Mouse (Mus musculus): ENCODE data around the gene Gucy2c. TPM values are rescaled to one million over a fixed set of nuclear protein-coding genes. Genes with fewer than 3 reads are reported as not detected.

Gucy2c gene
- 0.05 and 0.10 TPM in 2 replicates for polyA plus RNA-seq (2016; fragmentation: Nextera tagmentation; extraction: Ambion mirVana)

DNA sequence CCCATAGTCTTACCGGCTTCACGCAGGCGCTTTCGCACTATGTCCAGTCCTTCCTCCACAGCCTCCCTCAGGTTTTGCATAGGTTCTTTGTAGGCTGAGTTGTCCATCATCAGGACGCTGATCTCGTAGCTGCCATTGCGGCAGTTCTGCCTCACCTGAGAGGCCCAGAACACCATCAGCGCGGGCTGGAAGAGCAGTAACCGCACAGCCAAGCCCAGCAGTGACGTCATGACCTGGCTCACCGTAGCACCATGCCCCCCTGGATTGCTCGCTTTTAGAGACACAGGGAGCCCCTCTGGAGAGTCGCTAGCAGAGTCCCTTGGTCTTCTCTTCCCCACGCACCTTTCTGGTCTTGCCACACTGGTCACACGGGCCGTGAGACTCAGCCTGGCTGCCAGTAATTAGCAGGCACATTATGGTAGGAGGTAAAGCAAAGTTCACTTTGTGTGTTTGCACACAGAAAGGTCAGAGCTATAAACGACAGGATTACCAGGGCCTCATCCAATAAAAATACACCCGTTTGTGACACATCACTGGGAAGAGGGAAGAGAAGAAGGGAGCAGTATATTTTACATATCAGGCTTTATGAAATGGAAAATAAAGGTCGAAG lies at the start of gene Gucy2c:
Gene Gucy2c, minus strand, starts transcription at position 389 of the 610 bp plus-strand sequence.
- H3K4me3 ChIP-seq: no peak within 1 kb of the TSS
- no peak within 1 kb of the TSS for H3K4me2 ChIP-seq (replicated peaks)
- no peaks in the 10 kb centered on the region for H3K4me1 ChIP-seq
- H3K27me3 ChIP-seq: no peaks in the 10 kb centered on the region
- no peak for ATAC-seq (ENCODE audit: low FRiP score)
- H3K27ac ChIP-seq: no peak within 1 kb of the TSS
- H3K36me3 ChIP-seq: no peaks in the 10 kb centered on the region
- 84% methylated on average over 20 of the region's 20 CpGs for WGBS
- no peak within 1 kb of the TSS for H3K9ac ChIP-seq
- H3K9me3 ChIP-seq (replicated peaks): no peaks in the 10 kb centered on the region

DNA sequence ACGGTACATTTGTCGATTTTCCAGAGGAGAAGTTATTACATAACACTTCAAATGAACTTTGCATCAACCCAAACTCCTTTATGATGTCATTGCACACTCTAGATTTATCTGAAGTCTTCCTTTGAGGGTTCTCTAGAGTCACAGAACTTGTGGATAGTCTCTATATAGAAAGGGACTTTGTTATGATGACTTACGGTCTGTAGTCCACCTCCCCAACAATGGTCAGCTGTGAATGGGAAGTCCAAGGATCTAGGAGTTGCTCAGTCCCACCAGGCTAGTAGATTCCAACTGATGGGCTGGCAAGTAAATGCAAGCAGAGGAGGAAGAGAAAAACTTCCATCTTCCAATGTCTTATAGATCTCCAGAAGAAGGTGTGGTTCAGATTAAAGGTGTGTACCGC lies 47.1 kb upstream of the Gucy2c start:
- H3K9me3 ChIP-seq (replicated peaks): no peaks in the 10 kb centered on the region
- peak overlapping the region; percentile 53 for H3K4me2 ChIP-seq (replicated peaks)
- peaks cover 15% of the 10 kb centered on the region for H3K36me3 ChIP-seq
- peak overlapping the region; percentile 86 for H3K27ac ChIP-seq
- ATAC-seq (ENCODE audit: low FRiP score): peak; percentile 8; the same call in 1 of the 2 replicates
- peak overlapping the region; percentile 100 for H3K4me3 ChIP-seq
- H3K9ac ChIP-seq: peak overlapping the region; percentile 60
- peaks cover 4% of the 10 kb centered on the region for H3K27me3 ChIP-seq
- 32% methylated on average over 4 of the region's 4 CpGs for WGBS
- H3K4me1 ChIP-seq: peaks cover 9% of the 10 kb centered on the region

DNA sequence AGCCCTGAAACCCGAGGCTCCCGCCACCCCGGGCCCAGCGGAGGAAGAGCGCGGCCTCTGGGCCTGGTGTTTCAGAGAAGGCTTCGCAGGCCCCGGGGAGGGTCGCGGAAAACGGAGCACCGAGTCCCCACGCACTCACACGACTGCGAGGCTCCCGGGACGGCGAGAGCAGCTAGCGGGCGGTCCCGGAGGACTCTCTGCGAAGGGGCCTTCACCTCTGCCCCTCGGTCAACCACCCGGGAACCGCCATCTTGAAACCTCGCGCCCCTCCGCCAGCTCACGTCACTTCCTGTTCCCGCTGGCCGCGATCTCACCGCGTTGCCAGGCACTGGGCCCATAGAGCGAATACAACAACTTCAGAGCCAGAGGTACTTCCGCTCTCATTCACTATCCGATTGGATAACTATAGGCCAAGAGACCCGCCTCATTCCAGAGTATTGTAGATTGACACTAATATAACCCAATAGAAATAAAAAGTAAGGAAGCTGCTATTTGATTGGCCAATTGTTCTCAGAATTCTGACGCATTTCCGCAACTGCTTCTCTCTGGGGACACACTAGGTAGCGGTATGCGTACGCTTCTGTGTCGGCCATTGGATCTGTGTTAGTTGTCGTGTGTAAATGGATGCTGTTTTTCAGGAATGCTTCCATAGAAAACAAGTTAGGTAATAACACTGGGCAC lies 46.5 kb upstream of the Gucy2c start, which contains the start of gene Wbp11:
Gene Wbp11, minus strand, starts transcription at position 353 of the 681 bp plus-strand sequence.
- Histone ChIP-seq H3K4me2 (replicated peaks) (peak within 1 kb of the TSS; percentile 71), H3K36me3 (peaks cover 18% of the 10 kb centered on the region), H3K27ac (peak within 1 kb of the TSS; percentile 86), H3K4me3 (peak within 1 kb of the TSS; percentile 100), H3K27me3 (peaks cover 4% of the 10 kb centered on the region), H3K9ac (peak within 1 kb of the TSS; percentile 97), H3K4me1 (peaks cover 9% of the 10 kb centered on the region), H3K9me3 (replicated peaks) (no peaks in the 10 kb centered on the region)
- ATAC-seq (ENCODE audit: low FRiP score): peak; percentile 100
- WGBS: under 1% methylated on average over 44 of the region's 45 CpGs

DNA sequence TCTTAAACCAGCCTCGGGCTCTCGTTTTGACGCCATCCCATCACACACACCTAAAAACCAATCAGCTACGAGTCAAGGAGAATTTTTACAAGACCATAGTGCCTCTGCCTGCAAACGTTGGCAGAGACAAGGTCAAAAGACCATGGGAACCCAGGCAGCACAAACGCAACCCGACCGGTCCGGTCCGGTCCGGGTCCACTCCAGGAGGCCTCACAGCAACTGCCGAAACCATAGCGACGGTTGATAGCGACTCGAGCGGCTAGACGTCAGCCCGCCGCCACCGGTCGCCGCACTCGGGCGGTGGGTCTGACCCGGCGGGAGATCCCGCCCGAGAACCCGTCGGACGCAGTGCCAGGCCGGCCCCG lies 45.9 kb upstream of the Gucy2c start, which contains the start of gene BC049715:
Gene BC049715, plus strand, starts transcription at position 111 of the 365 bp plus-strand sequence.
- ATAC-seq (ENCODE audit: low FRiP score): no peak
- H3K9ac ChIP-seq: peak within 1 kb of the TSS; percentile 97

DNA sequence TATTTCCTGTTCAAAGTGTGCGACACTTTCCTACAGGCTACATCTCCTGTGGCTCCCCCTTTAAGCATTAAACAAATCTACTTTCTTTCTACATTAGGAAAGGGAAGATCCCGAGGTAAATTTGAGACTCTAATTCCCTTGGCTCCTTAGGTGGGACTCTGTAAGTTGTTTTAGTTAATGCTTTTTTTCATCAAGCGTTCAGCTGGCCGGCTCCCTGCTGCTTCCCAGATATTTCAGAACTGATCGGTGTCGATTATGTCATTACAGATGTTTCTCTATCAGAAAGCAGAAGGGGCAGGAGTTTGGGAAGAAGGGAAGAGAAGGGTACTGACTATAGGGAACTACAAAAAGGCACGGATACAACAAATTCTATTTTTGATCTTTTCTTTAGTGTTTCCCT lies 45.6 kb upstream of the Gucy2c start:
- no peaks in the 10 kb centered on the region for H3K9me3 ChIP-seq (replicated peaks)
- no peak for ATAC-seq (ENCODE audit: low FRiP score)
- WGBS: 19% methylated on average over 7 of the region's 7 CpGs
- peak overlapping the region; percentile 100 for H3K4me3 ChIP-seq
- peaks cover 9% of the 10 kb centered on the region for H3K4me1 ChIP-seq
- peaks cover 4% of the 10 kb centered on the region for H3K27me3 ChIP-seq
- H3K9ac ChIP-seq: peak overlapping the region; percentile 97
- H3K4me2 ChIP-seq (replicated peaks): peak overlapping the region; percentile 71
- peaks cover 27% of the 10 kb centered on the region for H3K36me3 ChIP-seq
- H3K27ac ChIP-seq: no peak overlapping the region

More for the DNA sequence above, 45.9 kb upstream of the Gucy2c start, which contains the start of gene BC049715:
- WGBS: under 1% methylated on average over 34 of the region's 34 CpGs
- peak within 1 kb of the TSS; percentile 71 for H3K4me2 ChIP-seq (replicated peaks)
- peaks cover 9% of the 10 kb centered on the region for H3K4me1 ChIP-seq
- H3K27ac ChIP-seq: peak within 1 kb of the TSS; percentile 86
- H3K4me3 ChIP-seq: peak within 1 kb of the TSS; percentile 100
- peaks cover 4% of the 10 kb centered on the region for H3K27me3 ChIP-seq
- no peaks in the 10 kb centered on the region for H3K9me3 ChIP-seq (replicated peaks)
- peaks cover 23% of the 10 kb centered on the region for H3K36me3 ChIP-seq

DNA sequence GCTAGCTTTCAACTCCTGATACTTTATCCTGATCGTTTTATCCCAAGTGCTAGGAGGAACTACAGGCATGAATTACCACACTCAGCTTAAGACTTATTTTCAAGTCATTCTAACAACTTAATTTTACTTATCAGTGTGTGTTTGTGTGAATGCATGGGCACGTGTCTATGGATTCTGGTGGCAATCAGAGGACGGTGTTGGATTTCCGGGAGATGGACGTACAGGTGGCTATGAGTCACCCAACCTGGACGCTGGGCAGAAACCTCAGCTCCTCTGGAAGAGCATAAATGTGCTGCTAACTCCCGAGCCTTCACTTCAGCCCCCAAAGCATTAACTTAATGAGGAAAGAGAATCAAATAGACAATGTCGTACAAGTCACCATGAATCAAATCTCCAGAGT lies 43.4 kb upstream of the Gucy2c start:
- Histone ChIP-seq H3K27ac (no peak overlapping the region), H3K27me3 (no peaks in the 10 kb centered on the region), H3K9me3 (replicated peaks) (no peaks in the 10 kb centered on the region), H3K4me1 (peaks cover 9% of the 10 kb centered on the region), H3K9ac (no peak overlapping the region), H3K36me3 (peaks cover 48% of the 10 kb centered on the region), H3K4me3 (no peak overlapping the region), H3K4me2 (replicated peaks) (no peak overlapping the region)
- no peak for ATAC-seq (ENCODE audit: low FRiP score)
- WGBS: 97% methylated on average over 8 of the region's 8 CpGs

DNA sequence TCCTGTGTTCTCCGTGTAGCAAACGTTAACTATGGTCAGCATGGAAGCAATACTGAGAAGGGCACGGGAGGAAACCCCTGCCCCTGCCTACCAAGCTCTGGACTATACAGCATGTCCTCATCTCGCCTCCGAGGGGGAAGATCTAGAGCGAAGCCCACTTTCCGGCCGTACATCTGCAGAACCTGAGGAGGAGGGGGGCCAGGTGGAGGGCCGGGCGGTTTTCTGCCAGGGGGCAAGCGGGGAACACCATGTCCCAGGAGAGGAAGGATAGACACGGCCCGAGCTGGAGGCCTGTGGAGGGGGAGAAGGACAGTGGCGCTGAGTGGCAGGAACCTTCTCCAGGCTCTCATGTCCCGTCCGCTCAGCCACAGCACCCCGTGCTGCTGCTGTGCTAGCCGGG lies 39.5 kb upstream of the Gucy2c start:
- H3K4me3 ChIP-seq: no peak overlapping the region
- H3K9me3 ChIP-seq (replicated peaks): no peaks in the 10 kb centered on the region
- no peaks in the 10 kb centered on the region for H3K4me1 ChIP-seq
- H3K4me2 ChIP-seq (replicated peaks): no peak overlapping the region
- no peak for ATAC-seq (ENCODE audit: low FRiP score)
- H3K27ac ChIP-seq: no peak overlapping the region
- no peak overlapping the region for H3K9ac ChIP-seq
- 94% methylated on average over 18 of the region's 18 CpGs for WGBS
- peaks cover 84% of the 10 kb centered on the region for H3K36me3 ChIP-seq
- no peaks in the 10 kb centered on the region for H3K27me3 ChIP-seq

DNA sequence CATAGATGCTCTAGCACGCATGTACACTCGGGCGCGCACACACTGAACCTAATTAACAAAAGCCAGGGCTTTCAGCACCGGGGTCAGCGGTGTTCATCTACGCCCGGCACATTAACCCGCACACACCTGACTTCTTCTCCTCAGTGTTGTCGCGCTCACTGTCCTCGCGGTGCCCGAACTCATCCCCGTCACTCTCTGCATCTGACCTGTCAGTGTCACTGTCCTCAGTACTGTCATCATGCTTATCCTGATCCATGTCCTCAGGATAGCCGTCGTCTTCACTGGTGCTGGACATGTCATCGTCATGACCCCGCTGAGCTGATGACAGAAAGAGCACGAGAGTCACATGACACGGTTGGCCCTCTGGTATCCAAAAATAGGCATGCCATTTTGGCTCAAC lies 38.8 kb upstream of the Gucy2c start:
- Histone ChIP-seq H3K9ac (no peak overlapping the region), H3K36me3 (peaks cover 90% of the 10 kb centered on the region), H3K27me3 (no peaks in the 10 kb centered on the region), H3K4me1 (no peaks in the 10 kb centered on the region), H3K9me3 (replicated peaks) (no peaks in the 10 kb centered on the region), H3K4me2 (replicated peaks) (no peak overlapping the region), H3K4me3 (no peak overlapping the region), H3K27ac (no peak overlapping the region)
- 95% methylated on average over 21 of the region's 21 CpGs for WGBS
- no peak for ATAC-seq (ENCODE audit: low FRiP score)

DNA sequence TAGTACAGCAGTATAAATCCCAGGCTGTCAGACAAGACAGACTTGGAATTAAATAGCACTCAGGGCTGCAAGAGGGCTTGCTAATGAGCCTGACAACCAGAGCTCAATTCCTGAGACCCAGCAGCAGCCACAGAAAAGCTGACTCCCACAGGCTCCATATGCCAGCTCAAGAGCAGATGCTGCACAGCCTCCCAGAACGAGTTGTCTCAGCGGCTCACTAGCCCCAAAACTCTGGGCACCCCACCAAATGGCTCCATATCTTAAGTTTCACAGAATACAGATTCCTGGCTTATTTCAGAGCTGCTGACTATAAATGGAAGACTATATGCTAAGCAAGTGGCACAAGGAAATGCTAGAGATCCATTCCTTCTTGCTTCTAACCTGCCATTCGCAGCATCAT lies 36.0 kb upstream of the Gucy2c start:
- ATAC-seq (ENCODE audit: low FRiP score): no peak
- no peaks in the 10 kb centered on the region for H3K9me3 ChIP-seq (replicated peaks)

DNA sequence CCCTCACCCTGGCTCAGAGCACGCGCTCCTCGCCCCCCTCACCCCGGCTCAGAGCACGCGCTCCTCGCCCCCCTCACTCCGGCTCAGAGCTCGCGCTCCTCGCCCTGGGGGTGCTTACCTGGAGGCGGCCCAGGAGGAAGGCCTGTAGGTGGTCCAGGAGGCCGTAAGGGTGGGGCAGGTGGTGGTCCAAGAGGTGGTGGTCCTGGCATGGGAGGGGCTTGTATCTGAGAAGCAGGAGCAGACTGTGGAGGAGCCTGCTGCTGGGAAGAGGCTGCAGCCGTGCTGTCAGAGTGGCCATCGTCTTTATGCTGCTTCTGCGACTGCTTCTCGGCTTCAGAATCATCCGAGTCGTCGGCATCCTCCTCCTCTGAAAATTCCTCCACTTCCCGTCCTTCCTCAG lies 35.3 kb upstream of the Gucy2c start:
- H3K36me3 ChIP-seq: peaks cover 91% of the 10 kb centered on the region

More for the DNA sequence above, 36.0 kb upstream of the Gucy2c start:
- no peak overlapping the region for H3K4me2 ChIP-seq (replicated peaks)
- no peaks in the 10 kb centered on the region for H3K4me1 ChIP-seq
- no peak overlapping the region for H3K27ac ChIP-seq
- H3K4me3 ChIP-seq: no peak overlapping the region
- peaks cover 92% of the 10 kb centered on the region for H3K36me3 ChIP-seq
- no peak overlapping the region for H3K9ac ChIP-seq
- no peaks in the 10 kb centered on the region for H3K27me3 ChIP-seq
- 96% methylated on average over 3 of the region's 3 CpGs for WGBS

DNA sequence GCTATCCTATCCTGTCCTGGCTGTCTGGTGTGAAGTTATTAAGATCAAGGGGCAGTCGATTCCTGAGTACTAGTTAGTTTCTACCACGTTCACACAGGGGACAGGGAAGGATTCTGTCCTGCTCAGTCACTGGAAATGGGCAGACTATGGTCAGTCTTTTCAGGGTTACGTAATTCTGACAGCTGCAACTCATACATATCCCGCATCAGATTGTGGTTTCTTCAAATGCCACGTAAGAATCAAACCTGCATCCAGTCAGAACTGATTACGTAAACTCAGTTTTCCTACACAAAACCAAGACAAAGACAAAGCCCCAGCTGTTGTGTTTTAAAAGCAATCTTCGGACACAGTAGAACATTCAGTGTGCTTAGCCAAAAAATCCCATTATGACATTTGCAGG lies 33.8 kb upstream of the Gucy2c start:
- no peak overlapping the region for H3K9ac ChIP-seq
- H3K36me3 ChIP-seq: peaks cover 83% of the 10 kb centered on the region
- H3K9me3 ChIP-seq (replicated peaks): no peaks in the 10 kb centered on the region
- no peak overlapping the region for H3K4me2 ChIP-seq (replicated peaks)
- no peak for ATAC-seq (ENCODE audit: low FRiP score)
- H3K27me3 ChIP-seq: no peaks in the 10 kb centered on the region
- 97% methylated on average over 7 of the region's 7 CpGs for WGBS
- H3K4me1 ChIP-seq: no peaks in the 10 kb centered on the region
- no peak overlapping the region for H3K27ac ChIP-seq
- no peak overlapping the region for H3K4me3 ChIP-seq

More for the DNA sequence above, 35.3 kb upstream of the Gucy2c start:
- WGBS: 97% methylated on average over 21 of the region's 21 CpGs
- no peak overlapping the region for H3K4me3 ChIP-seq
- no peak for ATAC-seq (ENCODE audit: low FRiP score)
- no peak overlapping the region for H3K9ac ChIP-seq
- H3K9me3 ChIP-seq (replicated peaks): no peaks in the 10 kb centered on the region
- H3K27me3 ChIP-seq: no peaks in the 10 kb centered on the region
- H3K4me1 ChIP-seq: no peaks in the 10 kb centered on the region
- no peak overlapping the region for H3K27ac ChIP-seq
- H3K4me2 ChIP-seq (replicated peaks): no peak overlapping the region

DNA sequence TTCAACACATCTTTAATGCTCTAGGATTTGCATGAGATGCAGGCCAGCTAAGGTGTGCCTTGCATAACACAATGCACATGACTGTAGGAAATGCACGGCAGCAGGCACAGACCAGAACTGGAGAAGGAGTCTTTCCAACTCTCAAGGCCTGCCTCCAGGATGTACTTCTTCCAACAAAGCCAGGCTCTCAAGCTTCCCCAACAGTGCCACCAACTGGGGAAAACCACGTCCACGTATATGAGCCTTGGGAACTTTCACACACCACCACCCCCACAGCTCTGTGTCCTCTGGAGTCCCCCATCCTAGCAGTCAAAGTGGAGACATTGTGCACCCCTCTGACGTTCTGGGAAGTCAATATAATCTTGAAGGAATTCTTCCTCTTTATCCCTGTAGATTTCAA lies 31.6 kb upstream of the Gucy2c start:
- H3K4me1 ChIP-seq: peaks cover 14% of the 10 kb centered on the region
- no peak overlapping the region for H3K27ac ChIP-seq
- H3K9me3 ChIP-seq (replicated peaks): no peaks in the 10 kb centered on the region
- WGBS: 48% methylated on average over 4 of the region's 4 CpGs
- H3K4me2 ChIP-seq (replicated peaks): no peak overlapping the region
- H3K9ac ChIP-seq: no peak overlapping the region
- peaks cover 62% of the 10 kb centered on the region for H3K36me3 ChIP-seq
- no peaks in the 10 kb centered on the region for H3K27me3 ChIP-seq
- H3K4me3 ChIP-seq: no peak overlapping the region
- ATAC-seq (ENCODE audit: low FRiP score): no peak
